Mouse (Mus musculus): Measurements from ENCODE around the gene 1700074P13Rik.
"Not testable (repeated sequence)": the region's sequence is repeated elsewhere in the genome, so short reads cannot be mapped to it uniquely, and the experiment has no call there.

1700074P13Rik gene

GRCm38 (mm10) chr6:40940457-40940856, at the start of gene 1700074P13Rik:
TSS of gene 1700074P13Rik (minus strand) at chr6:40940557.
- in situ Hi-C loops (cut with MboI, MseI): no loop called here

- in situ Hi-C loops (cut with MboI, MseI): not testable (repeated sequence)
Measured at GRCm38 (mm10) chr6:40964454-40964853, 24.1 kb upstream of the 1700074P13Rik start, which contains the start of gene 1810009J06Rik. TSS of gene 1810009J06Rik (plus strand) at chr6:40964754.

GRCm38 (mm10) chr6:40953716-40954115, 13.4 kb upstream of the 1700074P13Rik start:
- in situ Hi-C loops (cut with MboI, MseI): no loop called here

GRCm38 (mm10) chr6:40951770-40952169, 11.4 kb upstream of the 1700074P13Rik start, which contains the start of gene Gm4744:
TSS of gene Gm4744 (minus strand) at chr6:40951870.
- in situ Hi-C loops (cut with MboI, MseI): no loop called here

GRCm38 (mm10) chr6:40919954-40920353, 20.4 kb downstream of the 1700074P13Rik start:
- in situ Hi-C loops (cut with MboI, MseI): no loop called here

- in situ Hi-C loops (cut with MboI, MseI): loop anchor here (10.0 kb wide), 1 partner anchor 675 kb away; no protein-coding TSS in a partner anchor
Measured at GRCm38 (mm10) chr6:40900287-40900686, 40.1 kb downstream of the 1700074P13Rik start, which contains the start of gene Prss58. TSS of gene Prss58 (minus strand) at chr6:40900387.

- in situ Hi-C loops (cut with MboI, MseI): loop anchor here (10.0 kb wide), 1 partner anchor 150 kb away; no protein-coding TSS in a partner anchor
Measured at GRCm38 (mm10) chr6:40894716-40895115, 45.6 kb downstream of the 1700074P13Rik start.

GRCm38 (mm10) chr6:40893577-40893976, 46.8 kb downstream of the 1700074P13Rik start:
- in situ Hi-C loops (cut with MboI, MseI): loop anchor here (10.0 kb wide), 1 partner anchor 151 kb away; no protein-coding TSS in a partner anchor

- in situ Hi-C loops (cut with MboI, MseI): loop anchor here (10.0 kb wide), 1 partner anchor 153 kb away; no protein-coding TSS in a partner anchor
Measured at GRCm38 (mm10) chr6:40891754-40892153, 48.6 kb downstream of the 1700074P13Rik start.

- in situ Hi-C loops (cut with MboI, MseI): loop anchor here (10.0 kb wide), 1 partner anchor 154 kb away; no protein-coding TSS in a partner anchor
Measured at GRCm38 (mm10) chr6:40890973-40891372, 49.4 kb downstream of the 1700074P13Rik start.

GRCm38 (mm10) chr6:40887394-40887793, 53.0 kb downstream of the 1700074P13Rik start, which contains the start of gene Moxd2:
TSS of gene Moxd2 (minus strand) at chr6:40887494.
- in situ Hi-C loops (cut with MboI, MseI): loop anchor here (10.0 kb wide), 1 partner anchor 413 kb away; the partner anchor contains the start of gene Ssbp1

All from T-helper 2 cell (primary cell).